Mouse (Mus musculus) hindbrain, embryonic 12.5 days (tissue): ENCODE measurements at regions not wholly inside any gene's neighbourhood (a gene's known extent, or its start where the extent isn't known, plus 50 kb on each side); places are given as distances from the start of the nearest gene placed in this dataset.

Experiments used
- ATAC-seq: fragments of 200-750 bp; cut with Nextera tagmentation; 2 replicates; pipeline ENCODE4 v1.8.0; 2017; ENCODE audit warnings: moderate TSS enrichment; ENCODE audit not compliant: low FRiP score
- H3K27ac ChIP-seq: fragments of 300-500 bp; sonication (generic); 2 replicates; pipeline ENCODE4 v1.5.1; 2016; ENCODE audit warnings: mild to moderate bottlenecking
- H3K27me3 ChIP-seq: fragments of 300-500 bp; sonication (generic); 2 replicates; pipeline ENCODE4 v1.6.1; 2016; ENCODE audit warnings: mild to moderate bottlenecking
- H3K36me3 ChIP-seq: fragments of 300-500 bp; sonication (generic); 2 replicates; pipeline ENCODE4 v1.6.1; 2016; ENCODE audit warnings: mild to moderate bottlenecking
- H3K4me1 ChIP-seq: fragments of 300-500 bp; sonication (generic); 2 replicates; pipeline ENCODE4 v1.6.1; 2016
- H3K4me2 ChIP-seq: fragments of 300-500 bp; sonication (generic); replicated peaks from 2 replicates; pipeline ENCODE4 v1.6.1; 2016; ENCODE audit warnings: mild to moderate bottlenecking
- H3K4me3 ChIP-seq: fragments of 300-500 bp; sonication (generic); 2 replicates; pipeline ENCODE4 v1.5.1; 2016; ENCODE audit warnings: mild to moderate bottlenecking
- H3K9ac ChIP-seq: fragments of 300-500 bp; sonication (generic); 2 replicates; pipeline ENCODE4 v1.6.1; 2016; ENCODE audit warnings: mild to moderate bottlenecking, moderate library complexity
- H3K9me3 ChIP-seq: fragments of 300-500 bp; sonication (generic); replicated peaks from 2 replicates; pipeline ENCODE4 v1.6.1; 2016; ENCODE audit warnings: mild to moderate bottlenecking
- WGBS: fragments of 180-500 bp; shearing (Covaris S2); methylation state at CpG from one replicate; pipeline ENCODE4 v1.1.7; 2016; 5-methylcytosine and 5-hydroxymethylcytosine counted together

DNA sequence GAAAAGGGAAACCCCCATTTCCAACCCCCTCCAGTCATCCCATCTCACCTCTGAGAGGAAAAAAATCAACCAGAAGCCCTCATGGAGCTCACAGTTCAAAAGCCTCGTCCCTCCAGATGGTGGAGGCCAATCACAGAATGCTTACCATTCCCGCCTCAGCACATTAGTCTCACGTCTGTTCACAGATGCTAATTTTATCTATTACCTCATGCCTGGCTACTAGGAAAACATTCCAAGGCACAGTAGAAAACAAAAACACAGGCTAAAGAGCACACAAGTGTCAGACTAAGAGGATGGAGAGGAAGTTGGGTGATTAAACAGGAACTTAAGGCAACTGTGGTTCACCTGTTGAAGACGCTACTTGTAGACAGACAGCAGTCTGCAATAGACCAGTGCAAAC is 54.4 kb upstream of the Vldlr start:
- Histone ChIP-seq H3K4me1 (no peaks in the 10 kb centered on the region), H3K4me2 (no peak overlapping the region), H3K36me3 (no peaks in the 10 kb centered on the region), H3K9me3 (no peaks in the 10 kb centered on the region), H3K27ac (no peak overlapping the region), H3K9ac (no peak overlapping the region), H3K27me3 (no peaks in the 10 kb centered on the region), H3K4me3 (no peak overlapping the region)
- ATAC-seq, result no peak
- WGBS, result 67% methylated on average over 4 of the region's 4 CpGs
